Mouse (Mus musculus) embryo, embryonic 11 days (tissue): Measurements from ENCODE around the gene Cct8l1.

Experiments
- DNase-seq: peaks from one replicate; pipeline ENCODE4 v3.0.0-alpha.2; 2015

The Cct8l1 gene

GRCm38 (mm10) chr5:25530629-25531028 is 14.8 kb downstream of the Cct8l1 start:
- peak; percentile 5 for DNase-seq

- DNase-seq, result no peak
These were observed 16.6 kb downstream of the Cct8l1 start for GRCm38 (mm10) chr5:25532256-25533147.

GRCm38 (mm10) chr5:25533298-25533697 is 17.4 kb downstream of the Cct8l1 start:
- DNase-seq, result no peak

GRCm38 (mm10) chr5:25535566-25535965 is 19.7 kb downstream of the Cct8l1 start:
- no peak for DNase-seq

GRCm38 (mm10) chr5:25536451-25536850 is 20.6 kb downstream of the Cct8l1 start:
- no peak for DNase-seq

- DNase-seq, result no peak
These were observed 21.1 kb downstream of the Cct8l1 start for GRCm38 (mm10) chr5:25536921-25537409.

- no peak for DNase-seq
These were observed 24.5 kb downstream of the Cct8l1 start for GRCm38 (mm10) chr5:25540412-25540811.

- DNase-seq, result no peak
These were observed 25.1 kb downstream of the Cct8l1 start for GRCm38 (mm10) chr5:25540921-25541320.

- DNase-seq, result peak; percentile 10
These were observed 25.8 kb downstream of the Cct8l1 start for GRCm38 (mm10) chr5:25541661-25542060.

GRCm38 (mm10) chr5:25544061-25544460 is 28.2 kb downstream of the Cct8l1 start:
- no peak for DNase-seq

GRCm38 (mm10) chr5:25544566-25544965 is 28.7 kb downstream of the Cct8l1 start:
- DNase-seq, result no peak

- DNase-seq, result no peak
These were observed 31.0 kb downstream of the Cct8l1 start for GRCm38 (mm10) chr5:25546912-25547311.

GRCm38 (mm10) chr5:25550912-25551311 is 35.0 kb downstream of the Cct8l1 start:
- no peak for DNase-seq

- no peak for DNase-seq
These were observed 38.3 kb downstream of the Cct8l1 start for GRCm38 (mm10) chr5:25554210-25554609.

- DNase-seq, result no peak
These were observed 38.8 kb downstream of the Cct8l1 start for GRCm38 (mm10) chr5:25554689-25555088.

GRCm38 (mm10) chr5:25555684-25556083 is 39.8 kb downstream of the Cct8l1 start:
- DNase-seq, result no peak

- DNase-seq, result no peak
These were observed 40.5 kb downstream of the Cct8l1 start for GRCm38 (mm10) chr5:25556363-25556762.
